Mouse (Mus musculus): ENCODE results near the gene 1810055G02Rik.

The 1810055G02Rik gene

DNA sequence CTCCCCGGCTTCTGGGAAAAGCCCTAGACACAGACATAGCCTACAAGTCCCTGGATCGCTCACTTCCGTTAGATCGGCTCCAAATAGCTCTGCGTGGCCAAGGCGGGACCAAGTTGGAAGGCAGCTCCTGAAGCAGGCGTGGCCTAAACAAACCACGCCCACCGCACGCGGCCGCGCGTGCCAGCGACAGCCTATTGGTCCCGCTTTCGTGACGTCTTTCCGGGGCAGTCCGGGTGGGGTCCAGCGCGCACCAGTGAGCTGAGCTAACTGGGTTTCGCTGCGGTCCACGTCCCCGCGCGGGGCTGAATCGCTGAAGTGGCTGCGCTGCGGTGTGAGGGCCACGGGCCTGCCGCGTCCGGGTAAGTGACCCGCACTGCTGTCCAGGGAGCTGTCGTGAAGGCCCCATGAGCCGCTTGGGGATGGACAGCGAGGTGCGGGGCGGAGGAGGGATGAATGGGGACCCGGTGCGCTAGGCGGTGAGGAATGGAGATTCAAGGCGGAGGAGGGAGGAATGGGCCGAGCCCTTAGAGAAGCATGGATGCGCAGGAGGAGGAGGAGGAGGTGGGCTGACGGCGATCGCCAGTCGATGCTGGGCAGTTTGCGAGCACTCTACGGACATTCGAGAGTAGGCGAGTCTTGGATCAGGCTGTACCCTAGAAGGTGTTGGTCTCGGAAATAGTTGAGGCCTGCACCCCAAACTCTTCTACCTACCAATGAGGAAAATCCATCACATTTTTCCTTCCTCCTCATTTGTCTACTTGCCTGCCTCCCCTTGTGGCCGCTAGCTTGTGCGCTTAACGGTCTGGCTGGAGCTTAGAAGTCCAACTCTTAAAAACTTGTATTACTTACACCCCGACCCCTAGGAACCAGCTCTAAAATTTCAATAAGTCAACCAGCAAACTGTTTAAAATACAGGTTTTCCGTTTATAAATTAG, at the start of gene 1810055G02Rik:
TSS of gene 1810055G02Rik (plus strand) at position 216 of the 935 bp plus-strand sequence.
- peak; percentile 96 for DNase-seq (ENCODE audit: low spot score)

DNA sequence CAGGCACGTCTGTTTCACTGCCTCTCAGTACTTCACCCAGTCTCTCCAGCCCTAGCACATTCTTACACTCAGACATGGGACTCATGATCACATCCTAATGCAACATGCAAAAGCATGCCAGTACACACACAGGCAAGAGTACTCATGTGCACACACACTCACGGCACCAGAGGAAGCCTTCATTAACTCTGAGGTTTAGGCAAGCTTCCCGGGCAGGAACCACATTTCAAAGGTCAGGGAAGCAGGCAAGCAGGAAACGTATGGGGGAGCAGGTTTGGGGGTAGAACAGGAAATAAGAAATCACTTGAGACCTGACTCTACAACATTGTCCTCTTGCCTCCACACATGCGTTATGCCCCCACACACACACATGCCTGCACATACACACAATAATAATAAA, 42.6 kb upstream of the 1810055G02Rik start:
- DNase-seq (ENCODE audit: low spot score): no peak

DNA sequence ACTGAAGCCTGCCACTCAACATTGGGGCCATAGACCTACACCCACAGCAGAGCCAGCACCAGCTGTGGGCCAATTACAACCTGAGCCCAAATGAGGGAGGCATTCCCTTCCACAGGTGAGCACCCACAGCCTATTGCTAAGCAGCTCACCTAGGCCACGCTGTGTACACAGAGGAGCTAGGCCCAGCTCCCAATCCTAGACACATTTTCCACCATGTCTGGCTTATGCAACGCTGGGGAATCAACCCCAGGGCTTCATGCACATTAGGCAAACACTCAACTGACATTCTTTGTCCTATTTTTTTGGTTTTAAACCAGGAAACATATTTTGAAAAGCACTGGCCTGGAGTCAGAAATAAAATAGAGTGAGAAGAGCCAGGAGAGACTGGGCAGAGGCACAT, 41.5 kb upstream of the 1810055G02Rik start:
- no peak for DNase-seq (ENCODE audit: low spot score)

DNA sequence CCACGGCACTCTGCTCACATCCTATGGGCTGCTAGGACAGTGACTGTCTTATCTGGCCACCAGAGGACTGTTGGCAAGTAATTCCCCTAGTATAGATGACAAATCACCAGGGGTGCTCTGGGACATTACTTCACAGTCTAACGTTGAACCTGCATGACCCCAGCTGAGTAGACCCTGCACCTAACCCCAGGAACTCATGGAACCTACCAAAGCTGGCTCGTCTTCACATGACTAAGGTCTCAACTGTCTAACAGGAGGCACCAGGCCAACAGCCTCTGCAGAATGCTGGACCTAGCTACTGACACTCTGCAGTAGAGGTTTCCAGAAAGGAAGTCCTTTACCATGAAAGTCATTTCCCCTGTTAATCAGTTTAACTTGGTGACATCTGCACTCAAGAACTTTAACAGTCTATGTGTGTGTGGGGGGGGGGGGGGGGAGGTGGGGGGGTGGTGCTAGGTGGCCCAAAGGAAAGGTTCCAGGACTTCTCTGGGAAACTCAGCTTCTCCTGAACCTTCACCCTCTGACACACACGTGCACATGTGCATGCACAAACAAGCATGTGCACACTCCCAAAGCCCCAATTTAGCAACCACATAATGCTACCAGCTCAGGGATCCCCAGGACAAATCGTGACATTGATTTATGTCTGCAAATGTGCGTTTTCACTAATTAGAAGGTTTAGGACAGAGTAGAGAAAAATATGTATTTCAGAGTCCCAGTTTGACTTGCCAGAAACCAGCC, 40.8 kb upstream of the 1810055G02Rik start:
- no peak for DNase-seq (ENCODE audit: low spot score)

DNA sequence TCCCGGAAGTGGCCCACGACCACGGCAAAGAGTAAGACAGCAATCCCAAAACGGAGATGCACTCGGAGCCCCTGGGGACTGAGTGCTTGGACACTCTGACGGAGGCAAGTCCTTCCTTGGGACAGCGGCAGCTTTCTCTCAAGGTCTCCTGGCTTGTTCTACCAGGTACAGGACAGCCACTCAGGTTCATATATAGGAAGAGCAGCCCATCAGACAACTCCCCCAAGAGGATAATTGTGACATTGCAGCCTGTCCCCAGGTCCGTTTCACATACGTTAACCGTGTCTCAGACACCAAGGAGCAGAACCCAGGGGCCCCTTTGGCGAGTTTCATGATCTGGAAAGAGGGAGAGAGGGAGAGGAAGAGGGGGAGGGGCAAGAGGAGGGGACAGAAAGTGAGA, 40.1 kb upstream of the 1810055G02Rik start:
- DNase-seq (ENCODE audit: low spot score): no peak

DNA sequence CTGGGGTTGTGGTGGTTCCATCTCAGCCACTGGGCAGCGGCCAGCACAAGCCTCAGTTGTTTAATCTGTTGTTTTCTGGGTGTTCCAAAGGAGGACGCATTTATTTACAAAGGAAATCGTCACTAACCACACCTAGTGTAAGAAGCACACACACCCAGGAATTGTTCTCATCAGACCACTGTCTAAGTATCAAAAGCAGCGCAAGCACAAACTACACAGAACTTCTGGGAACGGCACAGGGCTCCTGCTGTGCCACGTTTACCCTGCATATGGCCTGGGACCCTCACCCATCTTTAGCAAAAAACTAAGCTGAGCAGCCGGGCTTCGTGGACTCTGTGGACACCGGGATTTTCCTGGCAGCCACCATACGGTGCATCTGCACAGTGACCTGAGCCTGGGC, 39.5 kb upstream of the 1810055G02Rik start:
- DNase-seq (ENCODE audit: low spot score): no peak

DNA sequence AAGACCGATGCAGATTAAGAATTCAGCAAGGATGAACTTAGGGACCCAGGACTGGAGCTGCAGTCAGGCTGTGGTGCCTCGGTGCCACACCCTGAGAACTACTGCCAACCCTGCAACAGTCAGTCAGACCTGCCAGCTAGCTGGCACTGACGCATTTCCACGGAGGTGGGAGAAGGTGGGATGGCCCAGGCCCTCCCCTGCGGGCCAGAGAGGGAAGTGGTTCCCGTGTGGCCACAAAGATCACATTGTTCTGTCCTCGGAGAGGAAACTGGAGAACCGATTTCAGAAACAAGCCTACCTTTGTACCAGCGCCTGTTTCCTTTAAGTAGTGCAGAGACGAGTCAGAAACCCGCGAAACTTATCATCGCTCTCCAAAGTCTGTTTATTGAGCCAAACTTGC, 39.0 kb upstream of the 1810055G02Rik start:
- no peak for DNase-seq (ENCODE audit: low spot score)

DNA sequence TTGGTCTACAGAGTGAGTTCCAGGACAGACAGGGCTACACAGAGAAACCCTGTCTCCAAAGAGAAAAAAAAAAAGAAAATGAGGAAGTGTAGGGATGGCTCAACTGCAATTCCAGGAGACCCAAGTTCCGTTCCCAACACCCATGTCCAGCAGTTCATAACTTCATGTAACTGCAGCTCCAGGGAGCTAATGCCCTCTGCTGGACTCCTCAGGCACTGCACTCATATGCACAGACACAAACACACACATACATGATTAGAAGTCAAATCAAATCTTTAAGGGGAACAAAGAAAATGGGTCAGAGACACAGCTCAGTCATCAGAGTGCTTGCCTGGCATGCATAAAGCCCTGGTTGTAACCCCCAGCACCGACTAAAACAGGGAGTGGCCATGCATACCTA, 34.9 kb upstream of the 1810055G02Rik start:
- DNase-seq (ENCODE audit: low spot score): no peak

DNA sequence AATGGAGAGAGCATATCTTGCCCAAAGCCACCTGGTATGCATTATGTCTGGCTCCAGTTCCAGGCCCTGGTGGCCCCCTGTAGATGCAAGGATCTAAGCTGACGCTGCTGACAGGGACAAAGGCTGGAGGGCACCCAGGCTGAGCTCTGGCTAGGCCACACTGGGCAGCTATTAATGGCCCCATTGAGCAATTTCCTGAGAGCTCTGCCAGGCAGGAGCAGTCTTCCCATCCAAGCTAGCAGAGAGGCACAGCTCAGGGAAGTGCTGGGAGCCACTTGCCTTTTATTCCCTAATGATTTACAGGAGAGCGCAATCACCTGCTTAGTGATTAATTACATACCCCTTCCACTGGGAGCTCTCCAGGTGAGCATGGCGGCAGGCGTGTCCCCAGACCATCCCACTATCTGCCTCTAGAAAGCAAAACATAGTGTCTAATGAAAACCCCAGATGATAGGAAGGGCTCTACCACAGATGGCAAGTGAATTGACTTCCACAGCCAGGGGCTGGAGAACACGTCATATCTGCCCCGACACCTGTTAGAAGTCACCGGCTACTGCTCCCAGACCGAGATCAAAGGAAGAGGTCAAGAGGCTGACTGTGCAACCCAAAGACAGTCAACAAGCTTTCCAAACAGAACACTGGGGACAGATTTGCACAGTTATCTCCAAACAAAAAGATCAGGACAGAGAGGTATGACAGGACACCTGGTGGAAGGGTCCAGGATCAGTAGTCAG, 33.8 kb upstream of the 1810055G02Rik start:
- DNase-seq (ENCODE audit: low spot score): no peak

DNA sequence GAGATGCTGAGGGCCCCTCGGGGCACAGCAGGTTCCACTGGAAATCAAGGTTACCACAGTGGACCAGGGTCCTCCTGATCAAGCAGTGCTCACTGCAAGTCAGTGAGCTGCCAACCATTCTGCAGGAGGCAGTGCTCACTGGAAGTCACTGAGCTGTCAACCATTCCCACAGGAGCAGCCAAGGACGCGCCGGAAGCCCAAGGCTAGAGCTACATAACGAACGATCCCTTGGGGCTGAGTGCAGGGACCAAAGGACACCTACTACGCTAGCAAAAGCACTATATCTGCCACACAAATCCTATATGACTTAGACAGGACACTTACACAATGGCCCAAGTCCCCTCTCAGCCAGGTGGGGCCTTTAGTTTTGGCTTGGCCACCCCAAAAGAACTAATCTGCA, 27.4 kb upstream of the 1810055G02Rik start:
- no peak for DNase-seq (ENCODE audit: low spot score)

DNA sequence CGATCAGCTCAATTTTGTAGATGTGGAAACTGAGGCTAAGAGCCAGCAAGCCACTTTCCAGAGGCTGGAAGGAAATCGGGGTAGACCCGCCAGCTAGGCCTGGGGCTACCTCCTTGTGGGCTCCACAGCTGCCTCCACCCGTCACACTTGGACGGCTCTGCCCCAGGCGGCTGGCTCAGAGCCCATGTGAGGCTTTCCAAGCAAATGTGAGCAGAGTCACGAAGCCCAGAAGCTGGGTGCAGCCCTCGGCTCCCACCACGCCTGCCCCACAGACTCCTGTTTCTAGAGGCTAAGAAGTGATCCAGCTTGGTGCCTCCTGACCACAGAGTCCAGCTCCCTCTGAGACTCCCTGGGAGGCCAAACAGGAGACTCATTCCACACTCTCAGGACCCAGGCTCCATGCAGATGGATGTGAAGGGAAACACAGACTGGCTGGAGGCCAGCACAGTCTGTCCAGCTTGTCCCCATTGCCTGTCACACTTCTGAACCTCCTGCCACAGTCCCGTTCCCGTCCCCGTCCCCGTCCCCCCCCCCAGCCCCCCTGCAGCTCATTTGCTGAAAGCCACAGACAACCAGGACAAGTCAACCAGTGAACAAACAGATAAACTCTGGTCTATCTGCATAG, 26.7 kb upstream of the 1810055G02Rik start:
- DNase-seq (ENCODE audit: low spot score): no peak

DNA sequence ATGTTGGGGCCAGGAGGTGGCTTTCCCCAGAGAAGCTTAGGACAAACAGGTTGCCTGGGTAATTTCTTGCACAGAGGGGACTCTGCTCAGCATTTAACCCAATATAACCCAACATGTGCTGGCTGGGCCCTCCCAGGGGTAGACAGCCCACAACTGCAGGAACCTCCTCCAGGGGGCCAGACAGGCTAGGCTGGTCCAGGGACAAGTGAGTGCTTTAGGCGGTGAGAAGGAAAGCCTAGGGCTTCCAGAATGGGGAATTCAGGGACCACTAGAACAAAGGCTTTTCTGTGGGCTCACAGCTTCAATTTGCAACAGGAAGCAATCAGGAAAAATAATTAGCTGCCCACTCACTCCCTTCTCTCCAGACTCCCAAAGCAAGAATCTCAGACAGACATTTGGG, 23.7 kb upstream of the 1810055G02Rik start:
- no peak for DNase-seq (ENCODE audit: low spot score)

DNA sequence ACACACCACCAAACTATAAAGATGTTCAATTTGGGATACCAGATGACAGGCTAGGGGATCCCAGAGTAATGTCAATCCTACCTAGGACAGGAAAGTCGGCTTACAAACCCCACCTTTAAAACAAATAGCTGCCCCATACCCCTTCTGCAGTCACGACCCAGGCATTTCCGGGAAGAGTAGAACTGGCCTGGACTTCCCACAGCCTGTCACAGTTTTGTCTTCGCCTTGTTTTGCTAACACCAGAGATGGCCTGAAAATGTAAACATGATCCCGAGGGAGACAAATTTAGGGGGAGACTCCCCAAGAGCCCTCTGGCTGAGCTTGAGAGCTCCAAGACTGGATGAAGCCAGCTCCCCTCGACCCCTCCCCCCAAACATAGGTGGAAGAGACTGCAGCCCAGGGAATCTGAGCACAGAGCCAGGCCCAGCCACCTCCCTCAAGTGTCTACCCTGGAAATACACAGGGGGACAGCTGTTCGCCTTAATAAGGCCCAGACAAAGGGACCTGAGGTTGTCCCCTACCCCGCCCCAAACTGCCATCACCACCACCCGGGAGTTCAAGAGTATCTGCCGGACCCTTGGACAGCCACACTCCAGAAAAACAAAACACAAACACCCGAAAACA, 23.0 kb upstream of the 1810055G02Rik start:
- DNase-seq (ENCODE audit: low spot score): no peak

DNA sequence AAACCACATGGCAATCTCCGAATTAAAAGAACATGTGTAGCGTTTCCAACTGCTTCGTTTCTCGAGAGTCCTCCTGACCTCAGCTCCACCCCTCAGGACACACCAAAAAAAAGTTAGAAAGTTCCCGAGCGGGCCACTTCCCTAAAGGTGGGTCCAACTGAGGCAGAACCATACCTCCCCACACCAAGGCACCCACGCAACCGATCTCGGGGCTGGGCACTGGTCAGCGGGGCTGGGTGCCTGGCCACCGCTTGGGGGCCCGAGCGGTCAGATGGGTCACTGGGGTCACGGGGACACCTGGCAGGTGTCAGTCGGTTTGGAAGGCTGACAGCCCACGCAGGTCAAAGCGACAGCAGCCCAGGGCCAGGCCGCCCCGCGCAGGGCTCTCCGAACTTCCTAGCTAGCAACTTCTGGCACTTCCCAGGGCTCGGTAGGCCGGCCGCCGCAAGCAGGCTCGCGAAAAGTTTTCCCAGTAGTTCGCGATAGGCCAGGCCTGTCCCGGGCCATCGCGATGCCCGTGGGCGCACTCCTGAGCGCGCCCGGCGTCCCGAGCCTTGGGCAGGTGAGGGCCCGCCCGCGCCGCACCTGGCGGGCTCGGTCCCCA, 22.4 kb upstream of the 1810055G02Rik start:
- no peak for DNase-seq (ENCODE audit: low spot score)

DNA sequence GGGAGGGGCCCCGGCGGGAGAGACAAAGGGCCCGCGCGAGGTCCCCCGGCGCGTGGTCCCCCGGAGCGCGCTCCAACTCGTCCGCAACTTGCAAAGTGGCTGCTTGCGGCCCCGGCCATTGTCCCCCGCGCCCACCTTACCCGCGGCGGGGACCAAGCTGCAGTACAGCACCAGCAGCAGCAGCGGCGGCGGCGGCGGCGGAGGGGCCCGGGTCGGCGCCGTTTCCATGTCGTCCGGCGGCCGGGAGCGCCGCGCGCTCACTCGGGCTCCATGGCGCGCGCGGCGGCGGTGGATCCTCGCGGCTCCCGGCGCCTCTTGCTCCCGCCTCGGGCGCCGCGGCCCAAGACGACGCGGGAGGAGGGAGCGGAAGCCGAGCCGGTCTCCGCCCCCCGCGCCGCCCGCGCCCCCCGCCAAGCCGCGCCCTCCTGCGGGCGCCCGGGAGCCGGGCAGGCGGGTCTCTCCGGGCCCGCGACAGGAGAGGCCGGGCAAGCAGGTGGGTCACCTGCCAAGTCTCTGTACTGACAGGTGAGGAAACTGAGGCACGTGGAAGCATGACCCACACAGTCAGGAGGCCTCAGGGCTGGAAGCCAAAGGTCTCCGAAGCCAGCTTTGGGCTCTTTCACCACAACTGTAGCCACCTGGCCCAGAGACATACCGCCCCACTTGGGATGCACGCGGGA, 21.7 kb upstream of the 1810055G02Rik start, which contains the start of gene Lrp5:
TSS of gene Lrp5 (minus strand) at position 350 of the 680 bp plus-strand sequence.
- no peak for DNase-seq (ENCODE audit: low spot score)

DNA sequence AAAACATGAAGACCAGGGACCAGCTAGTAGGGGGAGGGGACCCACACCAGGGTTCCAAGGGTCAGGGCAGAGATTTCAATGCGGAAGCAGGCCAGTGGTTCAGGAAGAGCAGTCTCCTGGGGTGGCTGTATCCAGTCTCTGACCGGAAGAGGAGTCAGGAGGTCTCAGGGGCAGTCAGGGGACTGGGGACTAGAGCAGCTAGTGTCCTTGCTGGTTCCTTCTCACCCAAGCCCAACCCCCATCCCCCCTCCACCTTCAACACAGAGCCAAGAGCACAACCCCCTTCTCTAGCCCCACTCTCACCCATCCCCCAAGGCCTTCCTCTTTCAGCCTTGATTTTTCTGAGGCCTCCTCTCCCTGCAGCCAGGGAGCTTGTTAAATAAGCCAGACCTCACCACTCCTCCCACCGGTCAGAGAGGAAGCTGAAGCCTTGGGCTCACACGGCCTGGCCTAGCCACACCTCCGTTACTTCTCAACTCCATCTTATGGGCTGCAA, 20.4 kb upstream of the 1810055G02Rik start:
- no peak for DNase-seq (ENCODE audit: low spot score)

DNA sequence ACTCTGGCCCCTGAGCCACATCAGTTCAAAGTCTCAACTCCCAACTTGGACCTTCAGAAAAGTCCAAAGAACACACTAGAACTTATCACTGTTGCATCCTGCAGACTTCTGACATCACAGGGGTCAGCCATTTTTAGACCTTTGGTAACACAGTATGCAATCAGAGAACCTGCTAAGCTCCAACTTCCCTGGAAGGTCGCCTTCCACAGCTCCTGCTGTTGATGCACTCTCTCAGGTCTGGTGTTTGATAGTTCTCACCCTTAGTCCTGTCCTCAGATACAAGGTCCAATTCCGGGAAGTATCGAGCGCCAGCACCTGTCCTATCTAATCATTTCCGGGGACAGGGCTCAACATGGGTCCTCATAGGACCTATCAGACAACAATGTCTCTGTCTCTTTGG, 16.8 kb upstream of the 1810055G02Rik start:
- no peak for DNase-seq (ENCODE audit: low spot score)

DNA sequence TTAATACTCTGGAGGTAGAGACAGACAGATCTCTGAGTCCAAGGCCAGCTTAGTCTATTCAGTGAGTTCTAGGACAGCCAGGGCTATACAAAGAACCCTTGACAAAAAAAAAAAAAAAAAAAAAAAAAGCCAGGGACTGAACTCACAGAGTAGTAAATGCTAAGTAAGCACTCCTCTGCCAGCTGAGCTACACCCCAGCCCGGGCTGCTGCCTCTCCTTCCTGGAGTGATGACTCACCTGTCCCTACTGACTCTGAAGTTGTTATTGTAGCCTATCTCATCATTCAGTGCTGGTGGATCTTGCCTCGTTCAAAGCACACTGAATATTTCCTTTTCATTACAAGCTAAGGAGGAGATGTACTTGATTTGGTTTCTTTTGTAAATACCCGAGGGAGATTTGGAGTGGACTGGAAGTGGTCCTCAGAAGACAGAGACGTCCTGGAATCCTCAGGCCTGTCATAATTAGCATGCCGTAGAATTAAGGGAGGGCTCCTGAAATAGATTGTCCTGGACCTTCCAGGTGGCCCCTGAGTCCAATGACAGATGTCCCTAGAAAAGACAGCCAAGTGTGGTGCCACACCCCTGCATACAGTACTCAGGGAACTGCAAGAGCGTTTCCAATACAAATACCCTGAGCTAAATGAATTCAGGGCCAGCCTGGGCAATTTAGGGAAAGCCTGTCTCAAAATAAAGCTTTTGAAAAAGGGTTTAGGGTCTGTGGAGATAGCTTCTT, 15.5 kb upstream of the 1810055G02Rik start:
- DNase-seq (ENCODE audit: low spot score): no peak

DNA sequence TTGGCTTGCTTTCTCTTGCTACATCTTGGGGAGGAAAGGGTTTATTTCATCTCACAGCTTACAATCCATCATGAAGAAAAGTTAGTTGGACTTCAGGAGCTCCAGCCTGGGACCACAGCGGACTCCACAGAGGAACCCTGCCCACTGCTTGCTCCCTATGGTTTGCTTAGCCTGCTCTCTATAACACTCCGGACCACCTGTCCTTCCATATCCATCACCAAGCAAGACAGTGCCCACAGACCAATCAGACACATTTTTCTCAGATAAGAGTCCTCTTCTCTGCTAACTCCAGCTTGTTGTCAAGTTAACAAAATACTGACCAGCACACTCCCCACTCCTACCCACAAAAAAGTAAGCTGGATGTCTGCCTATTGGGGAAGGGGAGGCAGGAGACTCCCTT, 13.6 kb upstream of the 1810055G02Rik start:
- no peak for DNase-seq (ENCODE audit: low spot score)

DNA sequence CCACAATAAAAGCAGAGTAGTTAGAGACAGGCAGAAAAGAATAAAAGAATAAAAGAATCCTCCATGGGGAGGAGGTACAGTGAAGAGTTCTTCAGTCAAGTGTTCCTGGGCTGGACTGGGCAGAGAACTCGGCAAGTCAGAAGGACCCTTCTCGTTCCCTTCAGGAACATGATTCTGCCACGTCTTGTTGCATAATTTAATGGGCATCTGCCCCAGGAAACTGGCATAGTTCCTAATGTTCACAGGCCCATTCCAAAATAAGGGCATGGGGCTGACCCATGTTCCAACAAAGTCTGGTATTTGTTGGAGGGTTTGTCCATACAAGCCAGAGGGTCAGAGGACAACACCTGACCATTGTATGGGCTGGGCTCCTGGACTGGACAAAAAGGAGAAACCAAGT, 13.1 kb upstream of the 1810055G02Rik start:
- no peak for DNase-seq (ENCODE audit: low spot score)

Measured in c-Kit-positive CD71-positive TER-119-positive erythroid progenitor cells, embryonic 14.5 days (primary cell).